Mouse (Mus musculus): Measurements from ENCODE around the gene Nup50.

Nup50 gene

GRCm38 (mm10) chr15:84987874-84988825 is 64.9 kb downstream of the Nup50 start, which contains the start of gene 5031439G07Rik:
5031439G07Rik (minus strand) TSS chr15:84988551.
- 3% methylated on average over 56 of the region's 59 CpGs for WGBS

DNA sequence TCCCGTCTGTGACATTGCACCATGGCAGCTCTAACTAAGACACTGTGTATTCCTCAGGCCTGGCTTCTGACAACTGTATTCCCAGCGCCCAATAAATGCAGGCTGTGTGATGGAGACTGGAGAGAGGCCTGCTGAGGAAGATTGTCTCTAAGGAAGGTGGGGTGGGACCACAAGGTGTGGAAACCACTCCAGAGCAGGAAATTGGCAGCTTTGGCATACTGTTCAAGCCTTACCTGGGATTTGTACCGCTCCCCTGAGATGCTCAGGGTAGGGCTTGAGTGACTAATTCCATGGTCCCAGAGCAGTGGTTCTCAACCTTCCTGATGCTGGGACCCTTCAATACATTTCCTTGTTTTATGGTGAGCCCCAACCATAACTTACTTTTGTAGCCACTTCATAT is 65.9 kb downstream of the Nup50 start:
- WGBS = 78% methylated on average over 3 of the region's 3 CpGs

DNA sequence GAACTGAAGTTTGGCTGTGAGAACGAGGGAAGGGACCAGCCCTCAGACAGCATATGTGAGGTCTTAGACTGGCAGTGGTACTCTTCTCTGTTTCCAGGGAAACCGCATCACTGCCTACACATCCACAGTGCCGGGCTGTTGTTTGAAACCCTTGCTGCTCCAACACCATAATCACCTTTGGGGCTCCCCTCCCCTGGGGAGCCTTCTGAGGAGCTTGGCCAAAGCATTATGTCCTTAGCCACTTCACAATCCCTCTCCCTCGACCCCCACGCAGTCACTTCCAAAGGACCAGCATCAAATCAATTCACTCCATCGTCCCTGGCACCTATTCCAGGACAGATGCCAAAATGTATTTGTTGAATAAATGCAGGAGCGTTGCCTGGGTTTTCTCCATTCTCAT is 66.6 kb downstream of the Nup50 start:
- WGBS = 43% methylated on average over 7 of the region's 7 CpGs
